Mouse (Mus musculus): ENCODE data around the gene Htr6. TPM values are rescaled to one million over a fixed set of nuclear protein-coding genes. Genes with fewer than 3 reads are reported as not detected.

Gene Htr6
- polyA plus RNA-seq, 1 experiment from 2014 or later, result 0.56 TPM

DNA sequence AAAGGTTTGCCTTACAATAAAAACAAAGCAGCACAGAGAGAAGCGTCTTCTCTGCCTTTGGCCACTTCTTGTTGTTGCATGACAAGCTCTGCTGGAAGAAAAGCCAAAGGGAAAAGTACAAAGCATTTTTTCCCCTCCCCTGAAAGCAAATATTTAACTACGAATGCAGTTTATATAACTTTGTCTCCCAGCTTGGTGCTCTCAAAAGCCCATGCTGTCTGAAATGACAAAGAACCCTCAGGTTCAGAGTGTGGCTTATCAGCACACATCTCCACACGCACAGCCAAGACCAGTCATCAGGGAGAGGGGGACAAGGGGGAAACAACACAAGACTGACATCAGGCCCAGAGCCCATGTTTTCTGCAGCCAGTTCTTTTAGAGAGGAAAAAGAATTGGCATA, 36.1 kb upstream of the Htr6 start:
- Histone ChIP-seq H3K9me3 (replicated peaks; ENCODE audit: control insufficient read depth, low read length) (no peaks in the 10 kb centered on the region), H3K9ac (replicated peaks; ENCODE audit: low read length) (no peak overlapping the region; the same call in 1 of the 2 replicates), H3K36me3 (replicated peaks; ENCODE audit: control insufficient read depth, insufficient read depth, low read depth, low read length) (no peaks in the 10 kb centered on the region), H3K4me1 (ENCODE audit: control insufficient read depth, insufficient read depth, low read length) (peaks cover 2% of the 10 kb centered on the region; the same call in 1 of the 2 replicates), H3K27ac (replicated peaks; ENCODE audit: low read depth, low read length) (0 out of 2 replicates have a peak overlapping the region, but pooled peaks have one; percentile 3), H3K4me3 (ENCODE audit: low read depth, low read length) (no peak overlapping the region), H3K4me2 (ENCODE audit: low read depth, low read length) (no peak overlapping the region), H3K27me3 (ENCODE audit: control insufficient read depth, insufficient read depth, low read length) (no peaks in the 10 kb centered on the region)
- ATAC-seq (replicated peaks; ENCODE audit: insufficient number of reproducible peaks, low FRiP score, low TSS enrichment, low read depth) (no peak), DNase-seq (ENCODE audit: low spot score) (no peak)
- 41% methylated on average over 3 of the region's 3 CpGs for WGBS

DNA sequence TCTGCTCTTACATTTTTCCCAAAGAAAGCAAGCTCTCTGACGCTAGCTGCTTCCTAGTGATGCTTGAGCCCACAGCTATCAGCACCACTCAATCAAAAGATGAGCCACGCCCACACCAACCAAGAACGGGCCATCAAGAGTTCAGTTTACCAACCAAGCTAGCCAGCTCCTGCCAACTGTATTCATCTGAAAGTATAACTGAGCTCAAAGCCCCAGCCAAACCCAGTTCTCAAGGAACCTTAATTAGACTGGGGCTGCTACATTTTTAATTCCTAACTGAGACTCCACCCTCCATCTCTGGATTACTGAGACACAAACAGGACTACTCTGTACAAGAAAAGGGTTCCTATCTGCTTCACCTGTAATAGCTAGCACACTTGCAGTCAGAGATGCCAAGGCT, 35.5 kb upstream of the Htr6 start:
- no peak overlapping the region for H3K4me2 ChIP-seq (ENCODE audit: low read depth, low read length)
- H3K4me3 ChIP-seq (ENCODE audit: low read depth, low read length), result no peak overlapping the region
- no peak for DNase-seq (ENCODE audit: low spot score)
- H3K9ac ChIP-seq (replicated peaks; ENCODE audit: low read length), result no peak overlapping the region
- no peaks in the 10 kb centered on the region for H3K27me3 ChIP-seq (ENCODE audit: control insufficient read depth, insufficient read depth, low read length)
- WGBS, result 71% methylated on average over 3 of the region's 3 CpGs
- 0 out of 2 replicates have a peak overlapping the region, but pooled peaks have one; percentile 3 for H3K27ac ChIP-seq (replicated peaks; ENCODE audit: low read depth, low read length)
- ATAC-seq (replicated peaks; ENCODE audit: insufficient number of reproducible peaks, low FRiP score, low TSS enrichment, low read depth), result no peak
- peaks cover 2% of the 10 kb centered on the region; the same call in 1 of the 2 replicates for H3K4me1 ChIP-seq (ENCODE audit: control insufficient read depth, insufficient read depth, low read length)
- H3K36me3 ChIP-seq (replicated peaks; ENCODE audit: control insufficient read depth, insufficient read depth, low read depth, low read length), result no peaks in the 10 kb centered on the region
- H3K9me3 ChIP-seq (replicated peaks; ENCODE audit: control insufficient read depth, low read length), result no peaks in the 10 kb centered on the region

GRCm38 (mm10) chr4:139105453-139105852, 30.1 kb upstream of the Htr6 start:
- H3K4me3 ChIP-seq (ENCODE audit: low read depth, low read length), result no peak overlapping the region
- H3K27ac ChIP-seq (replicated peaks; ENCODE audit: low read depth, low read length), result no peak overlapping the region
- no peaks in the 10 kb centered on the region for H3K27me3 ChIP-seq (ENCODE audit: control insufficient read depth, insufficient read depth, low read length)
- no peak for ATAC-seq (replicated peaks; ENCODE audit: insufficient number of reproducible peaks, low FRiP score, low TSS enrichment, low read depth)
- H3K4me2 ChIP-seq (ENCODE audit: low read depth, low read length), result no peak overlapping the region
- no peaks in the 10 kb centered on the region for H3K4me1 ChIP-seq (ENCODE audit: control insufficient read depth, insufficient read depth, low read length)
- no peaks in the 10 kb centered on the region for H3K9me3 ChIP-seq (replicated peaks; ENCODE audit: control insufficient read depth, low read length)
- peaks cover 2% of the 10 kb centered on the region for H3K36me3 ChIP-seq (replicated peaks; ENCODE audit: control insufficient read depth, insufficient read depth, low read depth, low read length)
- no peak for DNase-seq (ENCODE audit: low spot score)
- H3K9ac ChIP-seq (replicated peaks; ENCODE audit: low read length), result no peak overlapping the region
- WGBS, result 98% methylated on average over 1 of the region's 1 CpGs

GRCm38 (mm10) chr4:139101546-139101945, 26.2 kb upstream of the Htr6 start:
- Histone ChIP-seq H3K27me3 (ENCODE audit: control insufficient read depth, insufficient read depth, low read length) (no peaks in the 10 kb centered on the region), H3K4me3 (ENCODE audit: low read depth, low read length) (no peak overlapping the region), H3K9ac (replicated peaks; ENCODE audit: low read length) (no peak overlapping the region), H3K36me3 (replicated peaks; ENCODE audit: control insufficient read depth, insufficient read depth, low read depth, low read length) (peaks cover 2% of the 10 kb centered on the region), H3K27ac (replicated peaks; ENCODE audit: low read depth, low read length) (0 out of 2 replicates have a peak overlapping the region, but pooled peaks have one; percentile 20), H3K4me1 (ENCODE audit: control insufficient read depth, insufficient read depth, low read length) (no peaks in the 10 kb centered on the region), H3K9me3 (replicated peaks; ENCODE audit: control insufficient read depth, low read length) (no peaks in the 10 kb centered on the region), H3K4me2 (ENCODE audit: low read depth, low read length) (no peak overlapping the region)
- ATAC-seq (replicated peaks; ENCODE audit: insufficient number of reproducible peaks, low FRiP score, low TSS enrichment, low read depth), result no peak
- WGBS, result 44% methylated on average over 6 of the region's 6 CpGs
- peak; percentile 39 for DNase-seq (ENCODE audit: low spot score)

DNA sequence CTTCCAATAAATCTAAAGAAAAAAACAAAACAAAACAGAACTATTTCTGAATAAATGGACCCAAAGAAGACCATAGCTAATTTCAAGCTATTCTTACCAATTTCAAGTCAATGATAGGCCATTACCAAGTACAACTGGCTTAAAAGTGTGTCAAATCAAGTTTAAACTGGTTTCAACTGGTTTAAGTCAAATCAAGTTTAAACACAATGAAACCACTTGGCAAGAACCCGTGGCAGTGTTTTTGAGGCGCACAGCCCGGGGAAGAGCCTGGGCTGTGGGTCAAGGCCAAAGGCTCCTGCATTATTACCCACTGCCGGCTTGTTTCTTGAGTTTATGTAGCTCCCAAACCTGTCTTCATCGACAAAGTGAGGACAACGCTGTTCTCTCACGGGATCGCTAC, 25.0 kb upstream of the Htr6 start:
- no peaks in the 10 kb centered on the region for H3K4me1 ChIP-seq (ENCODE audit: control insufficient read depth, insufficient read depth, low read length)
- WGBS, result 95% methylated on average over 8 of the region's 8 CpGs
- H3K27ac ChIP-seq (replicated peaks; ENCODE audit: low read depth, low read length), result no peak overlapping the region

GRCm38 (mm10) chr4:139096201-139096600, 20.8 kb upstream of the Htr6 start:
- H3K4me2 ChIP-seq (ENCODE audit: low read depth, low read length), result no peak overlapping the region
- DNase-seq (ENCODE audit: low spot score), result no peak
- WGBS, result 78% methylated on average over 5 of the region's 5 CpGs
- H3K4me3 ChIP-seq (ENCODE audit: low read depth, low read length), result no peak overlapping the region
- H3K27me3 ChIP-seq (ENCODE audit: control insufficient read depth, insufficient read depth, low read length), result peaks cover 3% of the 10 kb centered on the region; the same call in 1 of the 2 replicates
- H3K27ac ChIP-seq (replicated peaks; ENCODE audit: low read depth, low read length), result no peak overlapping the region
- H3K9me3 ChIP-seq (replicated peaks; ENCODE audit: control insufficient read depth, low read length), result no peaks in the 10 kb centered on the region
- H3K9ac ChIP-seq (replicated peaks; ENCODE audit: low read length), result no peak overlapping the region
- ATAC-seq (replicated peaks; ENCODE audit: insufficient number of reproducible peaks, low FRiP score, low TSS enrichment, low read depth), result no peak
- no peaks in the 10 kb centered on the region for H3K36me3 ChIP-seq (replicated peaks; ENCODE audit: control insufficient read depth, insufficient read depth, low read depth, low read length)
- no peaks in the 10 kb centered on the region; the same call in 1 of the 2 replicates for H3K4me1 ChIP-seq (ENCODE audit: control insufficient read depth, insufficient read depth, low read length)

More for the DNA sequence above, 25.0 kb upstream of the Htr6 start:
- ATAC-seq (replicated peaks; ENCODE audit: insufficient number of reproducible peaks, low FRiP score, low TSS enrichment, low read depth) (no peak), DNase-seq (ENCODE audit: low spot score) (no peak)
- Histone ChIP-seq H3K4me3 (ENCODE audit: low read depth, low read length) (no peak overlapping the region), H3K9ac (replicated peaks; ENCODE audit: low read length) (no peak overlapping the region), H3K4me2 (ENCODE audit: low read depth, low read length) (no peak overlapping the region), H3K9me3 (replicated peaks; ENCODE audit: control insufficient read depth, low read length) (no peaks in the 10 kb centered on the region), H3K27me3 (ENCODE audit: control insufficient read depth, insufficient read depth, low read length) (no peaks in the 10 kb centered on the region), H3K36me3 (replicated peaks; ENCODE audit: control insufficient read depth, insufficient read depth, low read depth, low read length) (peaks cover 2% of the 10 kb centered on the region)

- no peak for DNase-seq (ENCODE audit: low spot score)
- no peak for ATAC-seq (replicated peaks; ENCODE audit: insufficient number of reproducible peaks, low FRiP score, low TSS enrichment, low read depth)
- Histone ChIP-seq H3K36me3 (replicated peaks; ENCODE audit: control insufficient read depth, insufficient read depth, low read depth, low read length) (no peaks in the 10 kb centered on the region), H3K4me3 (ENCODE audit: low read depth, low read length) (no peak overlapping the region), H3K9me3 (replicated peaks; ENCODE audit: control insufficient read depth, low read length) (no peaks in the 10 kb centered on the region), H3K4me1 (ENCODE audit: control insufficient read depth, insufficient read depth, low read length) (peaks cover 3% of the 10 kb centered on the region; the same call in 1 of the 2 replicates), H3K4me2 (ENCODE audit: low read depth, low read length) (no peak overlapping the region), H3K27me3 (ENCODE audit: control insufficient read depth, insufficient read depth, low read length) (peaks cover 5% of the 10 kb centered on the region; the same call in 1 of the 2 replicates), H3K27ac (replicated peaks; ENCODE audit: low read depth, low read length) (no peak overlapping the region), H3K9ac (replicated peaks; ENCODE audit: low read length) (no peak overlapping the region)
- 14% methylated on average over 1 of the region's 1 CpGs for WGBS
Measured at GRCm38 (mm10) chr4:139095406-139095805, 20.0 kb upstream of the Htr6 start.

GRCm38 (mm10) chr4:139093196-139093530, 17.8 kb upstream of the Htr6 start:
- Histone ChIP-seq H3K4me1 (ENCODE audit: control insufficient read depth, insufficient read depth, low read length) (peaks cover 3% of the 10 kb centered on the region; the same call in 1 of the 2 replicates), H3K27me3 (ENCODE audit: control insufficient read depth, insufficient read depth, low read length) (peaks cover 5% of the 10 kb centered on the region; the same call in 1 of the 2 replicates), H3K4me2 (ENCODE audit: low read depth, low read length) (peak overlapping the region; percentile 82), H3K9me3 (replicated peaks; ENCODE audit: control insufficient read depth, low read length) (no peaks in the 10 kb centered on the region), H3K9ac (replicated peaks; ENCODE audit: low read length) (peak overlapping the region; percentile 85), H3K36me3 (replicated peaks; ENCODE audit: control insufficient read depth, insufficient read depth, low read depth, low read length) (no peaks in the 10 kb centered on the region), H3K4me3 (ENCODE audit: low read depth, low read length) (peak overlapping the region; percentile 63), H3K27ac (replicated peaks; ENCODE audit: low read depth, low read length) (no peak overlapping the region)
- ATAC-seq (replicated peaks; ENCODE audit: insufficient number of reproducible peaks, low FRiP score, low TSS enrichment, low read depth) (no peak), DNase-seq (ENCODE audit: low spot score) (no peak)
- 14% methylated on average over 13 of the region's 13 CpGs for WGBS
